Mouse (Mus musculus): ENCODE measurements around the gene Wdr34. TPM values are rescaled to one million over a fixed set of nuclear protein-coding genes. Genes with fewer than 3 reads are reported as not detected.

Wdr34 gene
- polyA plus RNA-seq (2017; shearing (Covaris generic)): 1.3 TPM

DNA sequence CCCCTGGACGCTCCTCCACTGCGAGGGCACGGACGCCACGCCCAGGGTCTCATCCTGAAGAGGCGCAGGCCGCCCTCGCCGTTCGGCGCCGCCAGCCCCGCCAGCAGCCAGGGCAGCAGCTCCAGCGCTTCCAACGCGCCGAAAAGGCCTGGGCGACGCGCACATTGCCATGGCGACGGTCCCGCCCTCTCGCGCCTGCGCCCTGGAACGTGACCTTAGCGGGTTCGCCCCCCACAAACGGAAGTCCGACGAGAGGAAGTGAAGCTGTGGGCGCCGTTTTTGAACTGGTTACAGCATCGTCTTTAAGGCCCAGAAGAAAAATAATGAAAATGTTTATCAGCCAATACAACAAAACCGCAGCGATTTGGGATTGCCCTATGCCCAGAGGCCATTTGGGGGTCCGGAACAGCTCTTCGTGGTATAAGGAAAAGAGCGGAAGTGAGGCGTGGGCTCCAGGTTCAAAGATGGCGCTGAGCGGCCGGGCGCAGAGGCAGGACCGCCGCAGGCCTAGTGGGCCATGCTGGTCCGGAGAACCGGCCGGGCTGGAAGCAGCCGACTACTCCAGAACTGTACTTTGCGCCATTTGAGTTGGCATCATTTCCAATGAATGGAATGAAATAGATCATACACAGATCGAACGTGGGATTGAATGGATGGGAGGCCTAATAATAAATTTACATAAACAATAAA is at the start of gene Wdr34:
TSS of gene Wdr34 (minus strand) at position 183 of the 690 bp plus-strand sequence.

DNA sequence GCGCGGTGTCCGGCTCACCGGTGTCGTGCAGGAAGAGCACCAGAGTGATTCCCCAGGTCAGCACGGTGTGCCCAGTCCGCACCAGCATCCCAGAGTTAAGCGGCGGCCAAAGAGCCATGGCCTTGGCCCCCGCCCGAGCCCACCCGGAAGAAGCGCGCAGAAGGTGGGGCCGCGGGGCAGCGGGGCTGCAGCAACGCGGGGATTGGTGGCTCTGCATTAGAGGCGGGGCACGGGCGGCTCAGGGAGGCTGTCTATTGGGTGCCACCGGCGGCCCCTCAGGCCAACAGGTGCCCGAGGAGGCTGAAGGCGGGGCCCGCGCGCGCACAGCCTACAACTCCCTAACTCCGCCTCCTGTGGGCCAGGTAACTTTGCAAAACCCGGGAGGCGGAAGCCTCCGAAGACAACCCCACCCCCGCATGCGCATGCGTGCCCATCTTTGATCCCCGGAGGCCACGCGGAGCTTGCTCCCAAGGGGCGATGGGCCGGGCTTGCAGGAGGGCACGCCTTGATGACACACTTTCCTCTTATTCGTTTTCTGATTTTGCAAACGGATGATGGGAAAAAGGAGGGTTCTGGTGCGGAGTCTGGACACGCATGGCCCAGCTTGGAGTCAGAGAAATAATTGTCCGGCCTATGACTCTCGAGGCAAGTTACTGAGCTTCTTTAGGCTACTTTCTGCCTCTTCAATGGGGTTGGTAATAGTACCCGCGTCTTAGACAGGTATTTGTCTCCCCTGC is 45.0 kb upstream of the Wdr34 start, which contains the start of gene Zdhhc12:
TSS of gene Zdhhc12 (minus strand) at position 178 of the 737 bp plus-strand sequence.

DNA sequence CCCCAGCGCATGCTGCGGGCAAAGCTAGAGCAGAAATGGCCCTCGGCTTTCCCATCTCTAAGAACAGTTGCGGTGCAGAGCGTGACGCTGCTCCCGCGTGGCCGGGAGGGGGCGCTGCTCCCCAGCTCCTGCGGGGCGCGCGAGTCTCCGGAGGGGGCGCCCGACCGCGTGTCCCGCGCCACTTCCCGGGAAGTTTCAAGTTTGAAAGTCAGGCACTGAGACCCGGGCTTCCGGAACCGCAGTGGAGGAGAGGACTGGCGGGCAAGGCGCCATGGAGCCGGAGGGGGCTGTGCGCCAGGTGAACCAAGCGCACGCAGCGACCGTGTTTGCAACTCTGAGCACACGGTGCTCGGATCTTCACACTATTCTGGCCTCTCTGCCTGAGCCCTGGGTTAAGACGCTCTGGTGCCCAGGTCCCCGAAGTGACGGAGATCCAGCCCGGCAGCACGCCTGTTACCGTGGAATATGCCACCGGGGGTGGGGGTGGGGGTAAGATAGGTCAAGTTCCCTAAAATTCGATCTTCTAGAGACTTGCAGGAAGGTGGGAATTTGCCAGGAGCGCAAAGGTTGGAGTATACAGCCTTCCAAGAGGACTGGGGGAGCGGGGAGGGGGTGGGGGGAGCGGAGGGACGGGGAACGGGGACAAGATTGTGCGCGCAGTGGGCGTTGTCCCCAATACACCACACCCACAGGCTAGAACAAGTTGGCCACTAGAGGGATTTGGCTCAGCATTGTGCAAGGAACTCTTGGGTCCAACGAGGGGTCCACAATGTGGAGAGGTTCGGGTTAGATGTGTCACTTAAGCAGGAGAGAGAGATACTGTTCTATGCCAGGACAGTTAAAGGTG is 29.0 kb upstream of the Wdr34 start, which contains the start of gene Pkn3:
TSS of gene Pkn3 (plus strand) at position 183 of the 847 bp plus-strand sequence.

DNA sequence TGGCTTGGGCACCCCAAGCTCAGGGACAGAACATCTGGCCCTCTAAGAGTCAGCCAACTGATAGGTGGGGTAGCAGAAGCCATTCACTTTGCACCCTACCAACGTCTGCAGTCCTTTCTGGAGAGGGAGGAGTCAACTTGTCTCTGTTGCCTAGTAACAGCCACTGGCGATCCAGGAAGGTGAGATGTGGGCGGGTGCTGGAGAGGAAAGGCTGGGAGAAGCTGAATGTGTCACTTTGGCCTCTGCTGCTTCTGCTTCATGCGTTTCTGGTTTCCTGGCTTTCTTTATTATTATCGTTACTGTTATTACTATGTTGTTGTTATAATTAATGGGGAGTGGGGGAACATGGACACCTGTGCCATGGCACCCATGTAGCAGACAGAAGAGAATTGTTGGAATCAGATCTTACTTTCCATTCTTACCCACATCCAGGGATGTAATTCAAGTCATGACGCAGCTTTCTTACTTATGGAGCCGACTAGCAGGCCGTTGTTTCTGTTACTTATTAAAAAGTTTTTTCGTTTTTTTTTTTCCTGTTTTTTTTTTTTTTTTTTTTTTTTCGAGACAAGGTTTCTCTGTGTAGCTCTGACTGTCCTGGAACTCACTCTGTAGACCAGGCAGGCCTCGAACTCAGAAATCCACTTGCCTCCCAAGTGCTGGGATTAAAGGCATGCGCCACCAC is 8.7 kb upstream of the Wdr34 start, which contains the start of gene Set:
TSS of gene Set (plus strand) at position 156 of the 682 bp plus-strand sequence.

Other genes with a start within 250 kb of the Wdr34 start
- gene Slc27a4, start 246.2 kb downstream of the Wdr34 start, polyA plus RNA-seq (2017; shearing (Covaris generic)): 10.8 TPM
- gene Urm1, start 228.8 kb downstream of the Wdr34 start, polyA plus RNA-seq (2017; shearing (Covaris generic)): 25.7 TPM
- 0.98 TPM for gene Cercam, start 179.7 kb downstream of the Wdr34 start, polyA plus RNA-seq (2017; shearing (Covaris generic))
- gene Odf2, start 159.7 kb downstream of the Wdr34 start, polyA plus RNA-seq (2017; shearing (Covaris generic)): 75.3 TPM
- 68.0 TPM for gene Gle1, start 113.5 kb downstream of the Wdr34 start, polyA plus RNA-seq (2017; shearing (Covaris generic))
- 107 TPM for gene Sptan1, start 83.3 kb downstream of the Wdr34 start, polyA plus RNA-seq (2017; shearing (Covaris generic))
- gene Set, start 8.5 kb upstream of the Wdr34 start, polyA plus RNA-seq (2017; shearing (Covaris generic)): 396 TPM
- 0.49 TPM for gene Pkn3, start 28.8 kb upstream of the Wdr34 start, polyA plus RNA-seq (2017; shearing (Covaris generic))
- 29.9 TPM for gene Zdhhc12, start 44.8 kb upstream of the Wdr34 start, polyA plus RNA-seq (2017; shearing (Covaris generic))
- gene Zer1, start 75.7 kb upstream of the Wdr34 start, polyA plus RNA-seq (2017; shearing (Covaris generic)): 69.3 TPM
- gene Tbc1d13, start 84.9 kb upstream of the Wdr34 start, polyA plus RNA-seq (2017; shearing (Covaris generic)): 6.8 TPM
- gene Endog, start 122.6 kb upstream of the Wdr34 start, polyA plus RNA-seq (2017; shearing (Covaris generic)): 23.8 TPM
- 42.2 TPM for gene Spout1, start 129.6 kb upstream of the Wdr34 start, polyA plus RNA-seq (2017; shearing (Covaris generic))
- 17.1 TPM for gene Kyat1, start 157.0 kb upstream of the Wdr34 start, polyA plus RNA-seq (2017; shearing (Covaris generic))
- 6.6 TPM for gene Lrrc8a, start 188.8 kb upstream of the Wdr34 start, polyA plus RNA-seq (2017; shearing (Covaris generic))
- 6.8 TPM for gene Gm28035, start 191.7 kb upstream of the Wdr34 start, polyA plus RNA-seq (2017; shearing (Covaris generic))
- 6.3 TPM for gene Phyhd1, start 217.3 kb upstream of the Wdr34 start, polyA plus RNA-seq (2017; shearing (Covaris generic))
- gene Gm28038, start 232.2 kb upstream of the Wdr34 start, polyA plus RNA-seq (2017; shearing (Covaris generic)): 4.4 TPM
- 17.0 TPM for gene Dolk, start 237.5 kb upstream of the Wdr34 start, polyA plus RNA-seq (2017; shearing (Covaris generic))
- gene Nup188, start 237.5 kb upstream of the Wdr34 start, polyA plus RNA-seq (2017; shearing (Covaris generic)): 21.9 TPM

Data from CD4-positive, CD25-positive, alpha-beta regulatory T cell (primary cell).